Mouse (Mus musculus) CH12F3 (cell line): ENCODE results near the gene Dlgap1.

Experiments
- in situ Hi-C: fragments of 300-500 bp; cut with MboI; formaldehyde crosslinking; loops from 2 replicates; pipeline ENCODE4 v1.14.3; 2020; ENCODE audit warnings: low sequenced_read_pairs

The Dlgap1 gene

GRCm38 (mm10) chr17:70172500-70173036 is 203.7 kb downstream of the Dlgap1 start:
- in situ Hi-C loops = no loop called here

- in situ Hi-C loops = no loop called here
Observed at GRCm38 (mm10) chr17:70173916-70174315, 205.0 kb downstream of the Dlgap1 start.

- in situ Hi-C loops = no loop called here
Observed at GRCm38 (mm10) chr17:70191228-70191627, 222.4 kb downstream of the Dlgap1 start.

GRCm38 (mm10) chr17:70222891-70223290 is 254.0 kb downstream of the Dlgap1 start:
- in situ Hi-C loops = no loop called here

GRCm38 (mm10) chr17:70247342-70247741 is 278.5 kb downstream of the Dlgap1 start:
- in situ Hi-C loops = no loop called here

- in situ Hi-C loops = no loop called here
Observed at GRCm38 (mm10) chr17:70248250-70248649, 279.4 kb downstream of the Dlgap1 start.

- in situ Hi-C loops = no loop called here
Observed at GRCm38 (mm10) chr17:70252476-70252875, 283.6 kb downstream of the Dlgap1 start.

- in situ Hi-C loops = no loop called here
Observed at GRCm38 (mm10) chr17:70256371-70256770, 287.5 kb downstream of the Dlgap1 start.

- in situ Hi-C loops = no loop called here
Observed at GRCm38 (mm10) chr17:70263156-70263555, 294.3 kb downstream of the Dlgap1 start.

- in situ Hi-C loops = no loop called here
Observed at GRCm38 (mm10) chr17:70272125-70272524, 303.3 kb downstream of the Dlgap1 start.

- in situ Hi-C loops = no loop called here
Observed at GRCm38 (mm10) chr17:70287708-70288107, 318.8 kb downstream of the Dlgap1 start.

GRCm38 (mm10) chr17:70294106-70294505 is 325.2 kb downstream of the Dlgap1 start:
- in situ Hi-C loops = no loop called here

- in situ Hi-C loops = no loop called here
Observed at GRCm38 (mm10) chr17:70301941-70302478, 333.1 kb downstream of the Dlgap1 start.

- in situ Hi-C loops = no loop called here
Observed at GRCm38 (mm10) chr17:70302656-70303055, 333.8 kb downstream of the Dlgap1 start.

GRCm38 (mm10) chr17:70305021-70305420 is 336.1 kb downstream of the Dlgap1 start:
- in situ Hi-C loops = no loop called here

- in situ Hi-C loops = no loop called here
Observed at GRCm38 (mm10) chr17:70307418-70308176, 338.7 kb downstream of the Dlgap1 start.

- in situ Hi-C loops = no loop called here
Observed at GRCm38 (mm10) chr17:70308364-70309231, 339.7 kb downstream of the Dlgap1 start.

GRCm38 (mm10) chr17:70316327-70316726 is 347.5 kb downstream of the Dlgap1 start:
- in situ Hi-C loops = no loop called here

GRCm38 (mm10) chr17:70317779-70318178 is 348.9 kb downstream of the Dlgap1 start:
- in situ Hi-C loops = no loop called here

- in situ Hi-C loops = no loop called here
Observed at GRCm38 (mm10) chr17:70321976-70322375, 353.1 kb downstream of the Dlgap1 start.

GRCm38 (mm10) chr17:70333440-70333839 is 364.6 kb downstream of the Dlgap1 start:
- in situ Hi-C loops = no loop called here
